Comparison of ENCODE assay signal across 8 mouse cellular contexts in genomic region chr9:103305332-103306041, GRCm38 (mm10). TPM values are rescaled to one million over a fixed set of nuclear protein-coding genes. Genes with fewer than 3 reads are reported as not detected.
DNase-seq lines count a peak whose midpoint lies in the region; ATAC-seq and TF ChIP-seq lines count a peak whose summit lies in the region.

No protein-coding gene starts in this region.

- peak overlapping the region; percentile 77 for H3K27ac ChIP-seq in kidney, embryonic 16.5 days (ENCODE audit: low read length)
- H3K27ac ChIP-seq in bone marrow macrophage, adult 2 months (ENCODE audit: insufficient read depth, low read depth, low read length) = no peak overlapping the region
- H3K27ac ChIP-seq in liver, embryonic 16.5 days (ENCODE audit: low read length) = peak overlapping the region; percentile 94
- H3K27ac ChIP-seq in stomach, embryonic 16.5 days (ENCODE audit: low read length) = peak overlapping the region; percentile 67

- no peak for DNase-seq in kidney, postnatal 36 days
- no peak for DNase-seq in T-cell, adult 2 months (ENCODE audit: low spot score)

- peaks cover 21% of the 10 kb centered on the region for H3K4me1 ChIP-seq in kidney, embryonic 16.5 days (ENCODE audit: insufficient read depth, low read length)
- peaks cover 34% of the 10 kb centered on the region for H3K4me1 ChIP-seq in E14TG2a.4 (replicated peaks; ENCODE audit: low read depth, low read length)
- H3K4me1 ChIP-seq in bone marrow macrophage, adult 2 months (ENCODE audit: control insufficient read depth, insufficient read depth, low read length) = peaks cover 3% of the 10 kb centered on the region; the same call in 1 of the 2 replicates
- H3K4me1 ChIP-seq in liver, embryonic 16.5 days (ENCODE audit: control insufficient read depth, low read depth, low read length) = peaks cover 32% of the 10 kb centered on the region
- peaks cover 5% of the 10 kb centered on the region; the same call in 1 of the 2 replicates for H3K4me1 ChIP-seq in stomach, embryonic 16.5 days (ENCODE audit: control insufficient read depth, insufficient read depth, low read length)

- ATAC-seq in kidney, embryonic 16.5 days (ENCODE audit: low FRiP score, low TSS enrichment) = peak; percentile 86
- ATAC-seq in hematopoietic stem cell, adult 5-6 weeks (replicated peaks in 1 of 2; ENCODE audit: insufficient read depth in 1 of 2, low FRiP score in 2 of 2, low TSS enrichment in 1 of 2, low read depth in 1 of 2, poor library complexity in 2 of 2, severe bottlenecking in 2 of 2) = peak; percentile 10 to 14; a peak in 2 of 4 replicates
- ATAC-seq in liver, embryonic 16.5 days (ENCODE audit: low read depth) = peak; percentile 66
- ATAC-seq in stomach, embryonic 16.5 days (ENCODE audit: insufficient read depth, low FRiP score) = peak; percentile 67

- peak overlapping the region; percentile 89 for H3K4me3 ChIP-seq in kidney, embryonic 16.5 days (ENCODE audit: low read length)
- peak overlapping the region; percentile 93 for H3K4me3 ChIP-seq in E14TG2a.4 (replicated peaks; ENCODE audit: low read length)
- peak overlapping the region; percentile 83 for H3K4me3 ChIP-seq in bone marrow macrophage, adult 2 months (ENCODE audit: insufficient read depth, low read length)
- peak overlapping the region; percentile 97 for H3K4me3 ChIP-seq in liver, embryonic 16.5 days (ENCODE audit: low read depth, low read length)
- peak overlapping the region; percentile 91 for H3K4me3 ChIP-seq in stomach, embryonic 16.5 days (replicated peaks; ENCODE audit: low read length)

- H3K36me3 ChIP-seq in kidney, embryonic 16.5 days (ENCODE audit: insufficient read depth, low read length) = peaks cover 15% of the 10 kb centered on the region
- H3K36me3 ChIP-seq in E14TG2a.4 (ENCODE audit: insufficient read depth, low read length) = peaks cover 65% of the 10 kb centered on the region
- peaks cover 20% of the 10 kb centered on the region for H3K36me3 ChIP-seq in liver, embryonic 16.5 days (ENCODE audit: control insufficient read depth, insufficient read depth)
- peaks cover 13% of the 10 kb centered on the region; the same call in 1 of the 2 replicates for H3K36me3 ChIP-seq in stomach, embryonic 16.5 days (ENCODE audit: control insufficient read depth, insufficient read depth, low read length)

- H3K4me2 ChIP-seq in kidney, embryonic 16.5 days (replicated peaks; ENCODE audit: low read depth, low read length) = peak overlapping the region; percentile 67
- peak overlapping the region; percentile 90 for H3K4me2 ChIP-seq in liver, embryonic 16.5 days (ENCODE audit: low read depth, low read length)
- peak overlapping the region; percentile 77 for H3K4me2 ChIP-seq in stomach, embryonic 16.5 days (ENCODE audit: low read depth, low read length)

- H3K9ac ChIP-seq in kidney, embryonic 16.5 days (replicated peaks; ENCODE audit: low read length) = peak overlapping the region; percentile 87
- peak overlapping the region; percentile 95 for H3K9ac ChIP-seq in liver, embryonic 16.5 days (ENCODE audit: low read depth, low read length)
- H3K9ac ChIP-seq in stomach, embryonic 16.5 days (ENCODE audit: low read length) = peak overlapping the region; percentile 89

- 1% methylated on average over 39 of the region's 40 CpGs for WGBS in kidney, embryonic 16.5 days
- WGBS in liver, embryonic 16.5 days (ENCODE audit: insufficient replicate concordance) = under 1% methylated on average over 40 of the region's 40 CpGs
- WGBS in stomach, embryonic 16.5 days = under 1% methylated on average over 40 of the region's 40 CpGs

- TF ChIP-seq CTCF in E14TG2a.4 (conservative IDR thresholded peaks at IDR 0.05; ENCODE audit: low read length) = no peak
- TF ChIP-seq CTCF in bone marrow macrophage, adult 2 months (IDR thresholded peaks at IDR 0.05; ENCODE audit: low read depth, low read length) = no peak

- no peaks in the 10 kb centered on the region for H3K27me3 ChIP-seq in kidney, embryonic 16.5 days (ENCODE audit: insufficient read depth, low read length)
- H3K27me3 ChIP-seq in E14TG2a.4 (ENCODE audit: insufficient read depth, low read length) = no peaks in the 10 kb centered on the region
- no peaks in the 10 kb centered on the region for H3K27me3 ChIP-seq in liver, embryonic 16.5 days (ENCODE audit: control insufficient read depth, insufficient read depth, low read depth, low read length)
- H3K27me3 ChIP-seq in stomach, embryonic 16.5 days (ENCODE audit: control insufficient read depth, insufficient read depth, low read length) = no peaks in the 10 kb centered on the region

- H3K9me3 ChIP-seq in kidney, embryonic 16.5 days (ENCODE audit: low read length) = no peaks in the 10 kb centered on the region
- H3K9me3 ChIP-seq in E14TG2a.4 (ENCODE audit: low read length) = no peaks in the 10 kb centered on the region
- H3K9me3 ChIP-seq in liver, embryonic 16.5 days (replicated peaks; ENCODE audit: control insufficient read depth, low read length) = no peaks in the 10 kb centered on the region
- H3K9me3 ChIP-seq in stomach, embryonic 16.5 days (replicated peaks; ENCODE audit: control insufficient read depth, low read length) = no peaks in the 10 kb centered on the region

- no peak for TF ChIP-seq POLR2A in bone marrow macrophage, adult 2 months (IDR thresholded peaks at IDR 0.05; ENCODE audit: borderline replicate concordance, low read depth, low read length)

RNA-seq across cellular contexts. Expression of gene Topbp1, which starts 0.5 kb away (rescaled TPM):
- polyA plus RNA-seq in kidney, embryonic 16.5 days (2015; fragmentation: Nextera tagmentation; extraction: Ambion mirVana) = 57.3 and 60.4 TPM in 2 replicates
- polyA plus RNA-seq in bone marrow macrophage, adult 2 months (2012; ENCODE audit: insufficient read depth, insufficient read length, missing spikeins) = 43.9 and 49.4 TPM in 2 replicates
- 187 and 235 TPM in 2 replicates for total RNA-seq in hematopoietic stem cell, adult 5-6 weeks (2017)
- 29.2 and 29.4 TPM in 2 replicates for polyA plus RNA-seq in liver, embryonic 16.5 days (2015; fragmentation: Nextera tagmentation; extraction: Ambion mirVana)
- 41.8 and 43.6 TPM in 2 replicates for polyA plus RNA-seq in stomach, embryonic 16.5 days (2015; fragmentation: Nextera tagmentation; extraction: Ambion mirVana)

RNA-seq across cellular contexts. Expression of gene 1300017J02Rik, which starts 0.6 kb away (rescaled TPM):
- polyA plus RNA-seq in kidney, embryonic 16.5 days (2015; fragmentation: Nextera tagmentation; extraction: Ambion mirVana) = 1.6 and 1.7 TPM in 2 replicates
- not detected in 2 replicates for polyA plus RNA-seq in bone marrow macrophage, adult 2 months (2012; ENCODE audit: insufficient read depth, insufficient read length, missing spikeins)
- 1.8 TPM in 1 of 2 replicates, not detected in the other for total RNA-seq in hematopoietic stem cell, adult 5-6 weeks (2017)
- 102 and 113 TPM in 2 replicates for polyA plus RNA-seq in liver, embryonic 16.5 days (2015; fragmentation: Nextera tagmentation; extraction: Ambion mirVana)
- polyA plus RNA-seq in stomach, embryonic 16.5 days (2015; fragmentation: Nextera tagmentation; extraction: Ambion mirVana) = 3.7 and 4.4 TPM in 2 replicates

Comparison
In these comparisons a context has a peak if more than half of its experiments do, and no peak if none do; other contexts are left out.
1. ATAC-seq: peak in every context shown above with its lines; median percentile 86 in kidney, embryonic 16.5 days; 67 in stomach, embryonic 16.5 days; 66 in liver, embryonic 16.5 days; 12 in hematopoietic stem cell, adult 5-6 weeks.
2. RNA of gene 1300017J02Rik, which starts 0.6 kb away (polyA plus RNA-seq): 102 to 113 TPM in liver, embryonic 16.5 days; 3.7 to 4.4 TPM in stomach, embryonic 16.5 days, 1.6 to 1.7 TPM in kidney, embryonic 16.5 days and not detected in bone marrow macrophage, adult 2 months; every median in the first group is over 10 times any median in the second.
3. Peak in every context shown above with its lines, with median percentiles within 50 percentile points of each other: H3K4me2 ChIP-seq, H3K4me3 ChIP-seq and H3K9ac ChIP-seq.